Comparison of ENCODE assay signal across 20 mouse cellular contexts in the genomic region with DNA sequence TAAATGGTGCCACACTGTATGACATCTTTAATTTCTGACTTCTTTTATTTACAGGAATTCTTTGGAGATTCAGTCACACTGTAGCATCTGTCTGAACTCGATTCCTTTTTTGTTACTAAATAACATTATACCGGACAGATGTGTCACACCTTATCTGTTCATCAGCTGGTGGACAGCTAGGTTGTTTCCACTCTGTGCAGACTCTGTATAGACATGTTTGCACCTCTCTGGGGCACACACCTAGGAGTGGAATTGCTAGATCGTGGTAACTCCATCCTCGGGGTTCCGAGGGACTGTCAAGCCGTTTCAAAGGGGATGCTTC. TPM values are rescaled to one million over a fixed set of nuclear protein-coding genes. Genes with fewer than 3 reads are reported as not detected.
DNase-seq lines count a peak whose midpoint lies in the region; ATAC-seq lines count a peak whose summit lies in the region.
"Had no signal": no experiment of that assay in that cellular context is flagged by ENCODE, and none has a peak within 500 bp of the region (broad histone marks: within the 10 kb centered on the region; RNA-seq: fewer than 3 reads in every experiment).

No protein-coding gene starts in this region.

- no peak overlapping the region for H3K4me2 ChIP-seq in forebrain, embryonic 16.5 days (ENCODE audit: low read length)
- peak overlapping the region; percentile 5; the same call in 1 of the 2 replicates for H3K4me2 ChIP-seq in liver, embryonic 11.5 days
- H3K4me2 ChIP-seq in liver, embryonic 12.5 days = peak overlapping the region; percentile 36; the same call in 1 of the 2 replicates
- H3K4me2 ChIP-seq: heart, embryonic 11.5 days; limb, embryonic 15.5 days had no signal

- no peak for ATAC-seq in forebrain, embryonic 16.5 days
- no peak for ATAC-seq in liver, embryonic 11.5 days (replicated peaks; ENCODE audit: low FRiP score)
- ATAC-seq in liver, embryonic 12.5 days = peak; percentile 36; the same call in 1 of the 2 replicates
- 0 out of 2 replicates have a peak, but pooled peaks have one; percentile 6 for ATAC-seq in megakaryocyte-erythroid progenitor cell, adult 5-6 weeks (replicated peaks; ENCODE audit: low FRiP score, low TSS enrichment, poor library complexity, severe bottlenecking)
- ATAC-seq: CD4-positive, CD25-positive, alpha-beta regulatory T cell, adult 4 months; forebrain, embryonic 14.5 days had no signal

- no peak overlapping the region for H3K9ac ChIP-seq in forebrain, embryonic 16.5 days (replicated peaks; ENCODE audit: low read depth, low read length)
- no peak overlapping the region for H3K9ac ChIP-seq in liver, embryonic 11.5 days (ENCODE audit: low read depth, low read length)
- 0 out of 2 replicates have a peak overlapping the region, but pooled peaks have one; percentile 20 for H3K9ac ChIP-seq in liver, embryonic 12.5 days
- H3K9ac ChIP-seq: limb, embryonic 15.5 days; midbrain, embryonic 12.5 days had no signal

- no peak for DNase-seq in forebrain, embryonic 10.5 days (ENCODE audit: extremely low spot score, low spot score)
- no peak for DNase-seq in liver, embryonic 11.5 days (ENCODE audit: low spot score)
- DNase-seq in liver = no peak
- no peak for DNase-seq in cerebellum, postnatal 25 days
- DNase-seq: adrenal gland, postnatal 36 days; cerebellum, adult 9-10 months; gastrocnemius, postnatal 10 days; heart, adult 11 months; kidney, adult 11 months; kidney, postnatal 25 days; lung, postnatal 4 days had no signal

- no peak overlapping the region for H3K4me3 ChIP-seq in forebrain, embryonic 10.5 days
- no peak overlapping the region for H3K4me3 ChIP-seq in forebrain, embryonic 16.5 days (replicated peaks; ENCODE audit: low read length)
- H3K4me3 ChIP-seq in liver, embryonic 11.5 days (ENCODE audit: low read depth, low read length) = no peak overlapping the region
- H3K4me3 ChIP-seq in liver, embryonic 12.5 days = no peak overlapping the region
- H3K4me3 ChIP-seq: limb, embryonic 15.5 days; midbrain, embryonic 12.5 days had no signal

- no peaks in the 10 kb centered on the region for H3K9me3 ChIP-seq in forebrain, embryonic 10.5 days
- no peaks in the 10 kb centered on the region for H3K9me3 ChIP-seq in forebrain, embryonic 16.5 days (ENCODE audit: control insufficient read depth, low read length)
- H3K9me3 ChIP-seq in liver, embryonic 11.5 days (ENCODE audit: control insufficient read depth, low read length) = no peaks in the 10 kb centered on the region
- no peaks in the 10 kb centered on the region for H3K9me3 ChIP-seq in liver, embryonic 12.5 days (replicated peaks)
- H3K9me3 ChIP-seq: limb, embryonic 15.5 days; midbrain, embryonic 12.5 days had no signal

- peak overlapping the region; percentile 78 for H3K27ac ChIP-seq in forebrain, embryonic 10.5 days
- H3K27ac ChIP-seq in forebrain, embryonic 16.5 days (ENCODE audit: low read length) = no peak overlapping the region
- H3K27ac ChIP-seq in liver, embryonic 11.5 days (ENCODE audit: low read depth, low read length) = no peak overlapping the region
- H3K27ac ChIP-seq in liver, embryonic 12.5 days = 0 out of 2 replicates have a peak overlapping the region, but pooled peaks have one; percentile 56
- H3K27ac ChIP-seq: hindbrain, postnatal 0 days; limb, embryonic 15.5 days had no signal

- 75% methylated on average over 6 of the region's 6 CpGs for WGBS in forebrain, embryonic 10.5 days
- WGBS in forebrain, embryonic 16.5 days = 58% methylated on average over 6 of the region's 6 CpGs
- WGBS in liver, embryonic 11.5 days = 63% methylated on average over 6 of the region's 6 CpGs
- 46% methylated on average over 6 of the region's 6 CpGs for WGBS in liver, embryonic 12.5 days (ENCODE audit: insufficient replicate concordance)

- no peaks in the 10 kb centered on the region for H3K36me3 ChIP-seq in forebrain, embryonic 10.5 days (replicated peaks)
- H3K36me3 ChIP-seq in forebrain, embryonic 16.5 days (ENCODE audit: control insufficient read depth, insufficient read depth) = no peaks in the 10 kb centered on the region
- H3K36me3 ChIP-seq in liver, embryonic 11.5 days (ENCODE audit: control insufficient read depth, insufficient read depth, low read length) = no peaks in the 10 kb centered on the region
- no peaks in the 10 kb centered on the region for H3K36me3 ChIP-seq in liver, embryonic 12.5 days
- H3K36me3 ChIP-seq: limb, embryonic 15.5 days; midbrain, embryonic 12.5 days had no signal

- peaks cover 6% of the 10 kb centered on the region for H3K27me3 ChIP-seq in forebrain, embryonic 10.5 days (ENCODE audit: poor library complexity, severe bottlenecking)
- no peaks in the 10 kb centered on the region for H3K27me3 ChIP-seq in forebrain, embryonic 16.5 days (replicated peaks; ENCODE audit: control insufficient read depth, insufficient read depth, low read length)
- H3K27me3 ChIP-seq in liver, embryonic 11.5 days (replicated peaks; ENCODE audit: control insufficient read depth, insufficient read depth, low read length) = no peaks in the 10 kb centered on the region
- H3K27me3 ChIP-seq in liver, embryonic 12.5 days (replicated peaks) = no peaks in the 10 kb centered on the region; the same call in 1 of the 2 replicates
- H3K27me3 ChIP-seq: limb, embryonic 15.5 days had no signal

- H3K4me1 ChIP-seq in forebrain, embryonic 10.5 days = peaks cover 74% of the 10 kb centered on the region
- peaks cover 37% of the 10 kb centered on the region for H3K4me1 ChIP-seq in forebrain, embryonic 16.5 days (replicated peaks; ENCODE audit: control insufficient read depth, insufficient read depth, low read length)
- peaks cover 64% of the 10 kb centered on the region for H3K4me1 ChIP-seq in liver, embryonic 11.5 days (replicated peaks; ENCODE audit: control insufficient read depth, insufficient read depth, low read length)
- peaks cover 80% of the 10 kb centered on the region for H3K4me1 ChIP-seq in liver, embryonic 12.5 days

RNA-seq across cellular contexts. Expression of a gene that starts 36.9 kb away (rescaled TPM):
- polyA plus RNA-seq in forebrain, embryonic 10.5 days (2016; fragmentation: Nextera tagmentation; extraction: Ambion mirVana) = 114 TPM in 2 replicates
- 108 and 110 TPM in 2 replicates for polyA plus RNA-seq in forebrain, embryonic 16.5 days (2015; fragmentation: Nextera tagmentation; extraction: Ambion mirVana)
- polyA plus RNA-seq in liver, embryonic 11.5 days (2014; fragmentation: Nextera tagmentation; extraction: Ambion mirVana) = 109 and 113 TPM in 2 replicates
- 67.1 and 69.2 TPM in 2 replicates for polyA plus RNA-seq in liver, embryonic 12.5 days (2016; fragmentation: Nextera tagmentation; extraction: Ambion mirVana)
- 38.9 and 51.7 TPM in 2 replicates for total RNA-seq in megakaryocyte-erythroid progenitor cell, adult 5-6 weeks (2014; fragmentation: Nextera tagmentation)
- total RNA-seq in megakaryocyte-erythroid progenitor cell, adult 5-6 weeks (2017) = 35.0 and 41.5 TPM in 2 replicates

RNA-seq across cellular contexts. Expression of a gene that starts 49.4 kb away (rescaled TPM):
- polyA plus RNA-seq in forebrain, embryonic 10.5 days (2016; fragmentation: Nextera tagmentation; extraction: Ambion mirVana) = 18.5 and 18.7 TPM in 2 replicates
- polyA plus RNA-seq in forebrain, embryonic 16.5 days (2015; fragmentation: Nextera tagmentation; extraction: Ambion mirVana) = 82.1 and 83.9 TPM in 2 replicates
- 16.8 and 16.9 TPM in 2 replicates for polyA plus RNA-seq in liver, embryonic 11.5 days (2014; fragmentation: Nextera tagmentation; extraction: Ambion mirVana)
- 8.9 and 9.9 TPM in 2 replicates for polyA plus RNA-seq in liver, embryonic 12.5 days (2016; fragmentation: Nextera tagmentation; extraction: Ambion mirVana)
- 0.96 and 1.5 TPM in 2 replicates for total RNA-seq in megakaryocyte-erythroid progenitor cell, adult 5-6 weeks (2014; fragmentation: Nextera tagmentation)
- 1.2 and 3.4 TPM in 2 replicates for total RNA-seq in megakaryocyte-erythroid progenitor cell, adult 5-6 weeks (2017)

Comparison
In these comparisons a context has a peak if more than half of its experiments do, and no peak if none do; other contexts are left out.
1. H3K27ac ChIP-seq: peak in forebrain, embryonic 10.5 days (single experiment) and liver, embryonic 12.5 days (single experiment); none in forebrain, embryonic 16.5 days (single experiment) and liver, embryonic 11.5 days (single experiment).
2. ATAC-seq: peak in liver, embryonic 12.5 days (single experiment) and megakaryocyte-erythroid progenitor cell, adult 5-6 weeks (single experiment); none in forebrain, embryonic 16.5 days (single experiment) and liver, embryonic 11.5 days (single experiment).